Mouse (Mus musculus): ENCODE data around the gene Tpsg1.

DNA sequence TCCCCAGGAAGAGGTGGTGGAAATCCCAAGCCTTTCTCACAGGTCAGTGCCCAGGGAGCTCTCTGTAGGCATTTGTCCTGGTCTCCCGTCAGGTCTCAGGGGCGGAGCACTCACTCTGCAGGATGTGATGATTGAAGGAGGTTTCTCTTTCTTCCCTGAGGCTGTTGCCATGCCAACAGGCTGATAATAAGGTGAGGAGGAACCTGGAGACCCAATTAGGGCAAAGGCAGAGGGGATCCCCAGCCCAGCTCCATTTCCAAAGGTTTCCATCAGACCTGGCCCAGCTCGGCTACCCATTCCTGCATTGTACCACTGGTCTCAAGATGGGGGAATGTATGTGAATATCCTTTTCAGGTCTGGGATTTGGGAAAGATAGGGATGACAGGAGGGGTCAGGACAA is 35.1 kb downstream of the Tpsg1 start:
- TF ChIP-seq CTCF (IDR thresholded peaks at IDR 0.05; ENCODE audit: low read depth, low read length) (no peak), POLR2A (IDR thresholded peaks at IDR 0.05; ENCODE audit: borderline replicate concordance, low read depth, low read length) (no peak)
